Mouse (Mus musculus) cortical plate, adult 2 months (tissue): ENCODE measurements around the gene Gadd45gip1.

Experiments used
- CTCF ChIP-seq: fragments of 200-500 bp; IDR thresholded peaks from 2 replicates; pipeline ENCODE4 v1.5.1; 2011; ENCODE audit warnings: mild to moderate bottlenecking, control low read depth, low read length; ENCODE audit not compliant: insufficient read depth; ENCODE audit errors: extremely low read depth
- POLR2A ChIP-seq: fragments of 200-500 bp; IDR thresholded peaks from 2 replicates; pipeline ENCODE4 v1.6.1; 2011; ENCODE audit warnings: mild to moderate bottlenecking, low read length, control low read depth; ENCODE audit not compliant: insufficient read depth; ENCODE audit errors: extremely low read depth

- no peak for TF ChIP-seq POLR2A
- TF ChIP-seq CTCF, result peak; percentile 88
Measured at GRCm38 (mm10) chr8:84813059-84813458, 18.3 kb upstream of the Gadd45gip1 start.
